Mouse (Mus musculus): Measurements from ENCODE around the gene Mif4gd.
A peak's percentile ranks its signal among the peaks of the same experiment; 100 is the strongest.

Gene Mif4gd

GRCm38 (mm10) chr11:115613138-115613945 lies 573 bp upstream of the Mif4gd start:
- no peak for DNase-seq (ENCODE audit: low spot score)

DNA sequence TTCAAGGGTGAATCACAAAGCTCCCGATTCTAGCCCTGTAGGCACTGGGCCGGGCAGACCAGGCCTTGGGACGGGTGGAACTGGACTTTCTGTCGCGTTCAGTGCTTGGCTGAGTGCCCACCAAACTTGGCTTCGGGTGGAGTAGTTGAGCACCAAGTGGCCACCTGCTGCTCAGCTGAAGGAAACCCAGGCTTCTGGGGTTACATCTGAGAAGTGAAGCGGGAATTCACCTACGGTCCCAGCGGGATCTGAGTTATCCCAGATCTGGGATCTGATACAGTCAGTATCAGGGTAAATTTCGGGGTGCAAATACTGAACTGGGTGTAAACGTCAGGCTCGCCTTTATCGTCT lies 735 bp downstream of the Mif4gd start:
- peak; percentile 67 for DNase-seq (ENCODE audit: low spot score)

DNA sequence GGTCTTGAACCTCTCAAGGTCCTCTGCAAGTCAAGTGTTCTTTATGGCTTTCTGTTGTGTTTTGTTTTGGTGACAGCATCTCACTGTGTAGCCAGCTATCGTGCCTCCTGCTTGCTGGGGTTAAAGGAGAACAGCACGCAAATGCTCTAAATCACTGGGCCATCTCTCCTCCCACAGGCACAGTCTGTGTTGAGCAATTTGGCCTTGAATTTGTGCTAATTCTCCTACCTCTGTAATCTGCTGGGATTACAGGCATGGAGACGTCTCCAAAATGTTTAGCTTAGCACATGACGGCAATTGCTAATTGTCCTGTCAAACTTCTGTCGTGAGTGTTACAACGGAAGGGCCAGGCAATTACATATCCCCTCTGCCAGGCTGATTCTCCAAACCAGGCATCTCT lies 1.6 kb downstream of the Mif4gd start:
- no peak for DNase-seq (ENCODE audit: low spot score)

GRCm38 (mm10) chr11:115609576-115609975 lies 3.2 kb downstream of the Mif4gd start:
- no peak for DNase-seq (ENCODE audit: low spot score)

DNA sequence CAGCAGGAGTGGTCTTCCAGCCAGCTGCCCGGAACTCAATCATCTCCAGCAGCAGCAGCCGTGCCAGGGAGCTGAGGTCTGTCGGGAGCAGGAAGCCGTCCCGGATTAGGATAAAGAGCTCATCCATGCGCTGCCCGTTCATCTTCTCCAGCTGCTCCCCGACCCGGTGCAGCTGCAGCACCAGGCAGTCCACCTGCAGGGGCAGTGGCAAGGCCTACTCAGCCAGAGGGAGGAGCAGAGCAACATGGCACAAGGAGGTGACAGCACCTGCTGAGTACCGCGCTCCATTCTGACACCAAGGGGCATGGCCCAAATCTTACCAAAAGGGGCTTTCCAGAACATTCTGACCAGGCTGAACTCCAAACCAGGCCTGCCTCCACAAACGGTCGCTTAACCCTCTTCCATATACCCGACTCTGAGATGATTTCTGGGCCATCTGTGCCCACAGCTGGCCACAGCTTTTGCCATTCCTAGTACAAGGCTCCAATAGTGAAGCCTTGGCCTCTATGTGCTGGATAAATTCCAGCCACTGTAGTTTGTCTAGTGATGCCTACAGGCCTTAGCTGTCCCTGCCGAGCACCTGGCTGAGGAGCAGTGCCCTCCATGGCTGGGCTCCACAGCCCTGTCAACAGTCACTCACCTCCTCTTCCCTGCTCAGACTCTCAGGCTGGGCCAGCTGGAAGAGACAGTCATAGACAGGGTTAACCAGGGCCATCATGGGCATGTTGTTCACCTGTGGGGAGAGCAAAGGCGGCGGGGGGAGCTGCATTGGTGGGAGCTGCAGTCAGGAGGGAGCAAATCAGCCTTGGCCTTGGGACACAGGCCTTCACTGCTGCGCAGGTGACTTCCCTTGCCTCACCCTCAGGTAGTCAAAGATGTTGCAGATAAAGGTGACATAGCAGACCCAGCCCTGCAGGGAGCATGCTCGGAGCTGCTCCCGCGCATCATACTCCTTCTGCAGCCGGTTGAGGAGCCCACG lies 4.1 kb downstream of the Mif4gd start:
- no peak for DNase-seq (ENCODE audit: low spot score)

DNA sequence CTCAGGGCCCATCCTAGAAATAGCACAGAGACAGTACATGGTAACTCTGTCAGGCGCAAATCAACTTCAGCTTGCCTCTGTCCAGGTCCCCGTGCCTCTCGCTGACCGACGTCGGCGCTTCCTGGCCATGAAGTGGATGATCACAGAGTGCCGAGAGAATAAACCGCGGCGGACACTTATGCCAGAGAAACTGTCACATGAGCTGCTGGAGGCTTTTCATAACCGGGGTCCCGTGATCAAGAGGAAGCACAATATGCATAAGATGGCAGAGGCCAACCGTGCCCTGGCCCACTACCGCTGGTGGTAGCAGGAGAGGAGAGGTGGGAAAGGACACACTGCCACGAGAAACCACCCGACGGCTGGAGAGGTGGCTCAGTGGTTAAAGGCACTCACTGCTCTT lies 6.0 kb downstream of the Mif4gd start:
- no peak for DNase-seq (ENCODE audit: low spot score)

- DNase-seq (ENCODE audit: low spot score) = no peak
Observed at GRCm38 (mm10) chr11:115604304-115604696, 8.5 kb downstream of the Mif4gd start.

DNA sequence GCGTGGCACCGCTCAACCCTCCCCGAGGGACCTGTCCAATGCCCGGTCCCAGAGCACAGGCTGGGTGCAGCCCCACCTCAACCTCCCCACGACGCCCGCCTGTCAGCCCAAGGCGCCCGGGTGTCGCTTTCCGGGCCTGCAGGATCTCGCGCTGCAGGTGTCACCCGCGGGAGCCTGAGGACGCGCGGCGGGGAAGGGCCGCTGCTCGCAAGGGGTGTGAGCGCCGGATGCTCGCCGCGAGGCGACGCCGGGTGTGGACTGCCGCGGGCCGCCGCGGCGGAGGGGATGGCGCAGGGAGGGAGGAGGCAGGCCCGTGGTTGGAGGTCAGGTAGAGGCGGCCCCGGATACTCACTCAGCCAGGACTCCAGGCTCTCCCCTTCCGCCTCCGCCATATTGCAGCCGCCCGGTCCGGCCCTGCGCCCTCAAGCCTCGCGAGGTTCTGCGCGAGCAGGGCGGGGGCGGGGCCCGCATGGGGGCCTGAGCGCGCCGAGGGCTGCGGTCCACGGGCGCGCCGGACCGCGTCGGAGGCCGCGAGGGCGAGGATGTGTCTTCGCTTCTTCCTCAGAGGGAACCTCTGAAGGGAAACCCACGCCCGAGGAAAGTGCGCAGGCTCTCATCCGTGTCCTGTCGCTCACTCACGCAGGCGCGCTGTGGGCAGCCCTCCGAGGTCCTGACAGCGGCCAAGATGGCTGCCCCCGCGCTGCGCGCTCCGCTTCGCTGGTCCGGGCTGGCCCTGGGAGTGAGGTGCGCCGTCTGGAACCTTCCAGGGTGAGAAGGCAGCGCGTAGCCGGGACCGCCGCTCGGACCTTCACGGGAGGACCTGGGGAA lies 9.1 kb downstream of the Mif4gd start, which contains the start of the genes Mrps7 and Gga3:
Gene Mrps7, plus strand, starts transcription at position 450 of the 828 bp plus-strand sequence.
Gene Gga3, minus strand, starts transcription at position 576 of the 828 bp plus-strand sequence.
- peak; percentile 91 for DNase-seq (ENCODE audit: low spot score)

DNA sequence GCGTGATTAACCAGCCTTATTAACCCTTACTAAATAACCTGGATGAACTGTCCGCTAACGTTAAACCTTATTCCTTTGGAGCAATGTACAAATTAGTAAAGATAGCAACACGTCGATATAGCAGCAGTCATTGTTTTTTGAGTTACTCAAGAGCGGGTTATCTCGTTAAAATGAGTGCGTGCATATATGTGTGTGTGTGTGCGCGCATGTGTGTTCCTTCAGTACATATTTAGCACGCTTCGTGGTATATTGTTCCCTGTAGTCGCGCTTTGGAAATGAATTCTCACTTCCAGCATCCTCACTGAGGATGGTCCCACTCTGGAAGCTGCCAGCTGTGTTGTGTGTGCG lies 9.7 kb downstream of the Mif4gd start:
- no peak for DNase-seq (ENCODE audit: low spot score)

GRCm38 (mm10) chr11:115601174-115601573 lies 11.6 kb downstream of the Mif4gd start:
- DNase-seq (ENCODE audit: low spot score) = no peak

DNA sequence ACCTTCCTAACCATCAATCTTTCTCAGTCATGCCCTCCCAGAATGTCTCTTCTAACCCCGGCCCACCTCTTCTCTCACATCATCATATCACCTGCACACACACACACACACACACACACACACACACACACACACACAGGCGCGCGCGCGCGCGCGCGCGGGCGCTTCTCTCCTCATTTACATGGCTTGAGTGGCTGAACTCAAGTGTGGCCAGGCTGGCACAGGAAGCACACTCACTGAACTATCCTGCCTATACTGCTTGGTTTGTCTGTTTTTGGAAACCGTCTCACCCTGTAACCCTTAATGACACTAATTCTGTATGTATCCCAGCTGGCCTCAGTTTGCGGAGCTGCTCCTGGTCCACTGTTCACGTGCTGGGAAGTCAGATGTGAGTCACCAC lies 12.0 kb downstream of the Mif4gd start:
- no peak for DNase-seq (ENCODE audit: low spot score)

GRCm38 (mm10) chr11:115599722-115600121 lies 13.0 kb downstream of the Mif4gd start:
- no peak for DNase-seq (ENCODE audit: low spot score)

DNA sequence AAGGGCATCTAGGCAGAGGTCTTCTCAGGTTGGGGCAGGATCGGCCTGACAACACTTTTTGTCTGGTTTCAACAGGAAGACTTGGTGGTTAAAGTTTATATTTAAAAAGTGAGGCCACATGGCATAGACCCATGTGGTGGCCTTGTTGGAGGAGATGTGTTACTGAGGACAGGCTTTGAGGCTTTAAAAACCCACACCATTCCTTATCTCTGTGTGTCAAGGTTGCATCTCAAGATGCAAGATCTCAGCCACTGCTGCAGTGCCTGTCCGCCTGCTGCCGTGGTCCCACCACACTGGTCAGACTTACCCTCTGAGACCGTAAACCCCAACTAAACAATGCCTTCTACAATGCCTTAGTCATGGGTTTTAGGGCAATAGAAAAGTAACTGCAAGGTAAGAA lies 14.5 kb downstream of the Mif4gd start:
- DNase-seq (ENCODE audit: low spot score) = no peak

- no peak for DNase-seq (ENCODE audit: low spot score)
Observed at GRCm38 (mm10) chr11:115595209-115595608, 17.6 kb downstream of the Mif4gd start.

DNA sequence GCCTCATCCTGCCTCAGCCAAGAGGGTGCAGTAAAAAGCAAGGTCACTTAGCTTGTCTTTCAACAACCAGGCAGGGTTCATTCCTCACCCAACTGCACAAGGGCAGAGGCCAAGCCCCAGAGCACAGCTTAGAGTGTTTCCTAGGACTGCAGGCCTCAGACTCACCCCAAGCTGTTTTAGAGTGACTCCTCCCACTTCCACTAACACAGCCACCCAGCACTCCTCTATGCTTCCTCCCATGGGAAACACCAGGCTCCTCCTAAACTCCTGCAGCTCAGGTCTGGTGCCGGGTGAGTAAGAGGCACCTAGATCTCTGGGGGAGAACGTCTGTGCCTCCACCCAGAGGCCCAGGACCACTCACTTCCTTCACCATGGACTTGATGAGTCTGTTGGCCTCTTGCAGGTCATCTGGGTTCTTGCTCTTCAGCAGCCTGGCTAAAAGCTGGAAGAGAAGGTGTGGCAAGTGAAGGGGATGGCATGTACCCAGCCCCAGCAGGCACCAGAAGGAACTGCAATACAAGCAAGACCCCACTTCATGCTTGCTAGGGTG lies 22.2 kb downstream of the Mif4gd start:
- DNase-seq (ENCODE audit: low spot score) = no peak

DNA sequence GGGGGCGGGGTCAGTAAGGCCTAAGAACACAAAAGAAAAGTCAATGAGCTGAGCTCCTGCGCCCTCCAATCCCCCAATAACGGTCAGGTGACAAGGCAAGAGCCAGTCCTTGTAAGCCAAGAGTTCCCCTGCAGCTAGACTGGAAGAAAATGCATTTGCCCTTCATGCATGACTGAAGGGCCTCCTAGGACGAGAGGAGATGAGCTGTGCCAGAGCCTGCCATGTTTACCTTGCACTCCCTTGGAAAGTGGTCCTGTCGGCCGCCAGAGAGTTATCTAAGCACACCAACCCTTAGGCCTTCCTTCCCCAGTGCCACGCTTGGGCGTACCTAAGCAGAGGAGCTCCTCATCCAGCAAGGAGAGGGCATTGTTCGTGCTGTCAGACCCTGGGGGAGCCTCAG lies 24.8 kb downstream of the Mif4gd start:
- no peak for DNase-seq (ENCODE audit: low spot score)

- no peak for DNase-seq (ENCODE audit: low spot score)
Observed at GRCm38 (mm10) chr11:115586403-115586802, 26.4 kb downstream of the Mif4gd start.

DNA sequence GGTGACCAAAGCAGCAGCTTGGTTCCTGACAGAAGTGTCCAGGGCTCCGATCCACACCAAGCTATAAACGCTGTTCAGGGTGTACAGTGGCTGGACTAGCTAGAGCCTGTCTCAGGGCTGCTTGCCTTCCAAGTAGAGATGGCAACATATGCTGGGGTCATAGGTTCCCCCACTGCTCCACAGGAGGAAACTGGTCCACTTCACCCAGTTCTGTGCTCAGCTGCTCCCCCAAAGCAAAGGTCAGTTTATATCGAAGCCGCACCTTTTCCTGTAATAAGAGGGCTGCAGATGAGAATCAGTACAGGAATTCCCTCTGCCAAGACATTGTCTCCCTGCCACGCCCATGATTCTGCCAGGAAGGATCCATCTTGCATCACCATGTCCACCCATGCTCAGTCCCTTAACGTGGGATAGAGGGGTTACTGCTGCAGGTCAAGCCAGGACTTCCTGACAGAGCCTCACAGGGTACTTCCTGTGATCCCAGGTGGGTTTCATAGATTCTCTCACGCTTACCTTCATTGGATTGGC lies 27.1 kb downstream of the Mif4gd start:
- DNase-seq (ENCODE audit: low spot score) = no peak

DNA sequence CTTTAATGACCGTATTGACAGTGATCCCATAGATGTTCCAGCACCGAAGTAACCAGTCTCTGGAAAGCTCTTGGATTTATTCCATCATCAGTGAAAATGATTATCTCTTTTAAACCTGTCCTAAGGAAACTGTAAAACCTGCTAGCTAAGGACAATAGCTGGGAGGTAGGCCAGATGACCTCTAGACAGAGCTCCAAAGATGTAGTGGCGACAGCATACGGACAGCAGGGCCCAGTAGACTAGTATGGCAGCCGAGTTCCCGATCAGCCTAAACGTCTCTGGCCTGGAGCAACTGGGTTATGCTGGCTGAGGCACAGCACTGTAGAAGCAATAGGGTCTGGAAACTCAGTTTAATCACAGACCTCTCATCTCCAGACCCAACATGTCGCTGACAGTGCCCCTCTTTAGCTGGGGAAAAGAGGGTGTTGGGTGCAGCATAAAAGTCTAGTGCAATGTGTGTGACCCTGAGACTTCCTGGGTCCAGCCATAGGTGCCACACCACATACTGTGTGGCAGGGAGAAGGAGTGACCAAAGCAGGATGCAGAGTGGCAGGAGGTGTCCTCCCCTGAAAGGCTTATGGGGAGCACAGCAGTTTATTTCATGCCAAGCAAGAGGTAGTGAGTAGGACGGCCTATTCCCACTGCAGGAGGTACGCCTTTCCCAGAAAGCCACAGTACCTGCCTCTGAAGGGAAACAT lies 28.2 kb downstream of the Mif4gd start:
- DNase-seq (ENCODE audit: low spot score) = no peak

GRCm38 (mm10) chr11:115582913-115583606 lies 29.7 kb downstream of the Mif4gd start:
- DNase-seq (ENCODE audit: low spot score) = no peak

Data from spleen, adult 12 weeks (tissue).